Mouse (Mus musculus) cerebellum, adult 11-12 months (tissue): ENCODE measurements around the gene Yes1.
A peak's percentile ranks its signal among the peaks of the same experiment; 100 is the strongest.
"Not testable (repeated sequence)": the region's sequence is repeated elsewhere in the genome, so short reads cannot be mapped to it uniquely, and the experiment has no call there.

ENCODE experiments used
- DNase-seq: peaks from one replicate; pipeline ENCODE4 v3.0.0; 2022

The Yes1 gene

DNA sequence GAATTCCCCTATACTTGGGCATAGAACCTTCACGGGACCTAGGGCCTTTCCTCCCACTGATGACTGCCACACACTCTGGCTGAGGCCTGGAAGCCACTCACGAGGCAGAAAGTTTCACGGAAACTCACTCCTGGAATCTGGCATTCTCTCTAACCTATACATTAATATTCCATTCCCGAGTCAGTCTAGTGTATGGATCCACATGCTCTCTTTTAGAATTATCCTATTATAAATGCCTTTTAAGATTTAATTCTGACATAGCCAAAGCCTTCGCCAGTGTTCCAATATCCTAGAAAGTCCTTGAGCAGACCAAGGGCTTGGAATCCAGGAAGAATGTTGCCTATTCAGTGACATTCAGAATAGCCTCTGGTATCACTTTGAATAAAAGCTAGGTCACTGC lies 100.5 kb downstream of the Yes1 start:
- DNase-seq = no peak

DNA sequence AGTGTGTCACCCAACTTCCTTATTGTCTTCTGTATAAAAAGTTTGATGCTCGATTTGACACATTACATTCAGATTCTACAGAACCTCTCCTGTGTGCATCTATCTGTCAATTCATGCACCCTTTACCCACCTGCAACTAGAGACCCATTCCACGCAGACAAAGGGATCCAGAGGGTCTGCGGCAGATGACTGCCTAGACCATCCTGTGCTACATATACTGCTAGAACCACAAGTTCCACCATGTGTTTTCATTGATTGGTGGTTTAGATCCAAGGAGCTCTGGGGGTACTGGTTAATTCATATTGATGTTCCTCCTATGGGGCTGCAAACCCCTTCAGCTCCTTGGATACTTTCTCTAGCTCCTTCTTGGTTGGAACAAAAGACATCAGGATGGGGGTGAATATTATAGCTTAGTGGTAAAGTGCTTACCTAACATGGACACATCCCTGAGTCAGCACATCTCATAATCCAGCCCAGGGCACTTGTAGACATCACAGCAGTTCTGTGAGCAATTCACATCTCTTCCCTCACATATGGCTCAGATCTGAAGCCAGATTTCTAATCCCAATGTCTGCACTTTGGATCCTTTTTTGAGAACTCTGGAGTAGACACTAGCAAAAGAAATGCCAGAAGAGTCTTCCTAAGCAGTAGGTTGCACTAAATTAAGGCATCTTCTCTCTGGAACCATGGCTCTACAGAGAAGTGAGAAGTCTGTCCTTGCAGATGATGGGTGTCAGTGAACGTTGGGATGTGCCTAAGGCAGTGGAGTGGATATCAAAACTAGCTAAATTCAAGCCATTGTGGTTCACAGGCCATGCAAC lies 101.5 kb downstream of the Yes1 start:
- no peak for DNase-seq

DNA sequence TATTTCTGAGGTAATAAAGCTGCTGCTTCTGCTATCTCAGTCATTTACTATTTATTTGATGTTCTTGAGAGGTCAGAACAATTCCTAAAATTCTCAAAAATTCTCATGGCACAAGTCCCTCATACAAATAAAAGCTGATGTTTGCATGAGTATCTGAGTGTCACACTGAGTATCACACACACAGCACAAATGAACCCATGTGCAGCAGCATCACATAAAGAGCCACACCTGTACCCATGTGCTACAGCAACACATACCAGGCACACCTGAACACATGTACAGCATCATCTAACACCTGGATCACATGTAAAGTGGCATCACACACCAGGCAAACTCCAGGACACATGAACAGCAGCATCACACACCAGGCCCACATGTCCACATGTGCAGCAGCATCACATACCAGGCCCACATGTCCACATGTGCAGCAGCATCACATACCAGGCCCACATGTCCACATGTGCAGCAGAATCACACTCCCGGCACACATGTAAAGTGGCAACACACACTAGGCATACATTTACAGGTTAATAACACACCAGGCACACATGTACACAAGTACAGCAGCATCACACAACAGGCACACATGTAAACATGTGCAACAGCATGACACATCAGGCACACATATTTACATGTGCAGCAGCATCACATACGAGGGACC lies 102.2 kb downstream of the Yes1 start:
- DNase-seq = peak; percentile 46

DNA sequence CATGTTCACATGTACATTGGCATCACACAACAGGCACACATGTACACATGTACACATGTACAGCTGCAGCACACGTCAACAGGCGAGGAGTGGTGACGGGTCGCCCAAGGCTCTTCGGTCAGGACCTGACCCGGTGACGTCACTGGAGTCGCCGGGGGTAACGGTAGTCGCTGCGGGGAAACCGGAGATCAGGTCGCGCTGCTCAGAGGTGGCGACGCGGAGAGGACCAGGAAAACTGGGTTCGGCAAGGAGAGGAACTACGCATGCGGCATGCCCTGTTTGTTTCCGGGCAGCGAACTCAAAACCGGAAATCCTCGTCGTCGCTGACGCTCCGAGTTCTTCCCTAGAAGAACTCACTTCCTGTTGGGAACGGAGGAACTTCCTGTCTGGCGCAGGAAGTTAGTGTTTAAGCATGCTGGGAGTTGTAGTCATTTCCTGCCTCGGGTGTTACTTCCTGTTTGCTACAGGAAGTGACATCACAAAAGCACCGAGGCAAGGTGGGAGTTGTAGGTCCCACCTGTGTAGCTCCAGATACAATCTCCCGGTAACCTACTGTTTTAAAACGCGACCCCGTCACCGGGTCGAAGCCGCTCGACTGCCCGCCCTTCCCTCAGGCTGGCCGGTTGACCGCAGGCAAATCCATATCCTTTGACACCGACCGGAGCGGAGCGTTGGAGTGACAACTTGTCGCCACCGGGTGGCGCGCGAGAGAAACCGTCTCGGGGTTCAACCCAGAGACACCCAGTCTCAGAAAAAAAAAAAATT lies 102.9 kb downstream of the Yes1 start:
- DNase-seq = peak; percentile 96

DNA sequence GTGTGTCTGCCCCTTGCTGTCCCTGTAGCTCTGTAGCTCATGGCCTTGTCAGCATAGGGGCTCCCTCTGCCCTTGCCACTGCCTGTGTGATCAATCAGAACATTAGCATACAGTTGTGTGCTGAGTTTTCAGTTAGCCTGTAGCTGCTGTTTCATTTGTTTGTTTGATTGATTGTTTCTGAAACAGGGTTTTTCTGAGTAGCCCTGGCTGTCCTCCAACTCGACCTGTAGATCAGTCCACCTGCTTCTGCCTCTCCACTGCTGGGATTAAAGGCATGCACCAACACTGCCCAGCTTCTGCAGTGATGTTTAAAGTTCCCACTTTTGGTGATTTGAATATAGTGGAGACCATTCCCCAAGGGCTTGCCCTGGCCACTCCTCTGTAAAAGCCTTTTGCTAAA lies 106.8 kb downstream of the Yes1 start:
- DNase-seq = no peak

DNA sequence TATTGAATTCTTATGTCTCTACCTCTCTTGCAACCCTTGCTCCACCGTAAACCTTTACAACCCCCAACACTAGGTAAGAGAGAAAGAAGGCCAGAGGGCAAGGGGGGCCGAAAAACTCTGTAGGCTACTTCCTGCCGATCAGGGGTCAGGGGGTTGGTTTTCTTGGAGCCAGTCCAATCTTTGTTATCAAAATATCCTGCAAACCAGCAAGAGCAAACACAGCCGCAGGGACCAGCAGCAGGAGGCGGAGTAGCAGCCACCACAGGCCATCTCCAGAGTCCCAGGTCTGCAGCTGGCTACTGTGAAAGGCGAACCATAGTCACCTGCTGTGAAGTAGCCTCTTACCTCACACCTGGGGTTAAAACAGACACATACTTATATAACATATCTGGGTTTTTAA lies 107.9 kb downstream of the Yes1 start:
- no peak for DNase-seq

DNA sequence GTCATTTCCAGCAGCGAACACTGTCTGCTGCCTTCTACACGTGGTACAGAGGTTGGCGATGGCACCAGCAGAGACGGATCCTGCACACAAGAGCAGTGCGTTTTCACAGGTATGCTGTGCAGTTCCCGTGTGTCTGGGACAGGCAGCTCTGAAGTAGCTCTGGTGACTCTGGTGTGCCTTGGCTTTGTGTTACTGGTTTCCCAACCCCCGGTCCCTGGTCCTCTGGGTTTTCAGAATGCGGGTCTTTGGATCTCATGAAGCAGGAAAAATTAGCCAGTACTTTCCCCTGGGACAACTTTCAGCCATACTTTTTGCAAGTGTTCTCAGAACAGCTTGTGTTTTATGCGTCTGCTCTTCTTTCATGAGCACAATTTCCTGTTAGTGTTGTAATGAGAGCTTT lies 109.4 kb downstream of the Yes1 start:
- no peak for DNase-seq

DNA sequence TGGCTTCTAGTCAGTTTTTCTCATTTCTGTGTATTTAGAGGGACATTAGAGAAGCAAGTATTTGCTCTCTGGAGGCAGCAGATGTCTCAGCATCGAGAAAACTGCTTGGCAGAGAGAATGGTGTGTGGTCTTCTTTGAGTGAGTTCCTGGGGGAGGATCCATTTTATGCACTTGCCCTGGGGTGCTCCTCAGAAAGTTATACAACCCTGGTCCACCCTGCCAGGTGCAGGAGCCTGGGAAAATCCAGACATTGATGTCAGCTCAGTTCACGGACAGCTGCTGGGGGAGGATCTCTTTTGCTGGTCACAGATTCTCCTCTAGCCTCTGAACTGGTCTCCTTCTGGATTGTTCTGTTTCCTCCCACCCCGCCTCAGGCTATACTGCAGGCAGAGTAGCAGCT lies 110.3 kb downstream of the Yes1 start:
- DNase-seq = no peak

DNA sequence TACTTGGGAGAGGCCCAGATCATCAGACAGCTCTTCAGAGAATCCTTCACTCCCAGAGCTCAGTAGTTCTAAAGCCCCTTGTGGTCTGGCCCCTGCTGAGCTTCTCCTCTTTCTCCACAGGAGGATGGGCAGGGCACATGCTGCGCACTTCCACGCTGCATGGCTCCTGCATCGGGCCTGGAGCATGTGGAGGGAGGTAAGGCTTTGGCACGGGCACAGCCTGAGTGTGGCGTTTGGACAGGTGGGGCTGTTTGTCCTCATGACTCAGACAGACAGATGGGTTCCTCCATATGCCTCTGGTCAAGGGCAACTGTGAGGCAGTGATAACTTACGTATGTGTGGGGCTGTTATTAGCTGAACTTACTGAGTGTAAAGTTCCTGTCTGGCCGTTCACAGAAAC lies 111.3 kb downstream of the Yes1 start:
- no peak for DNase-seq

DNA sequence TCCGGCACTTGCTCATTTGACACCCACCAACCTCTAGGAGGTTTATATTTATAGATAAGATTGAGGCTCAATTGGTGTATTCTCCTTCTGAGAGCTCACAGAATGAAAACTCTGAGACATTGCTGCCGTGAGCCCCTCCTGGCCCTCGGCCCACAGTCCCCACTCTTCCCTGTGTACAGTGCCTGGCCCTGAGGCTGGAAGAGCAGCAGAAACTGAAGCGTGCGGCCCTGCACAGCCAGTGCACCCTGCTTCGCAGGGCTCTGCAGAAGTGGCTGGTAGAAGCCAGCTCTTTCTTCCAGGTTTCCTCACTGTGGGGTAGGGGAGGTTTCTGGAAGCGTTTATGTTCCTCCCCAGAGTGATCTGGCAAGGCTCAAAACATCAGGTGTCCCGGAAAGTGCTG lies 111.7 kb downstream of the Yes1 start:
- DNase-seq = not testable (repeated sequence)

DNA sequence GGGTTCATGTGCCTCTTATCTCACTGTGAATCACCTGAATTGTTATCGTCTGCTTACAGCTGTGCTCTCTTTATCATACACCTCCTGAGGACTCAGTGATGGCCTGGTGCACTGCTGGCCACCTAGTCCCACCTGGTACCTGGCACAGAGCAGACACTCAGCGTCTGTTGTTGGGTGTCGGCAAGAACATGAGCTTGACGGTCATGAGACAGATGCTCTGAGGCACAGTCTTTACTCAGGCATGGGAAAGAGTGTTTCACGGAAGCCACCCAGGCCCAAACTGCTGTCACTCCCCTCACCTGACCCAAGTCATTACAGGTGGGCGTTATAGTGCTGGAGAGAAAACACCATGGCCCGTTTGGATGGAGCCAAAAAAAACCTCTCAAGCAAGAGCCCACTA lies 113.0 kb downstream of the Yes1 start:
- no peak for DNase-seq

DNA sequence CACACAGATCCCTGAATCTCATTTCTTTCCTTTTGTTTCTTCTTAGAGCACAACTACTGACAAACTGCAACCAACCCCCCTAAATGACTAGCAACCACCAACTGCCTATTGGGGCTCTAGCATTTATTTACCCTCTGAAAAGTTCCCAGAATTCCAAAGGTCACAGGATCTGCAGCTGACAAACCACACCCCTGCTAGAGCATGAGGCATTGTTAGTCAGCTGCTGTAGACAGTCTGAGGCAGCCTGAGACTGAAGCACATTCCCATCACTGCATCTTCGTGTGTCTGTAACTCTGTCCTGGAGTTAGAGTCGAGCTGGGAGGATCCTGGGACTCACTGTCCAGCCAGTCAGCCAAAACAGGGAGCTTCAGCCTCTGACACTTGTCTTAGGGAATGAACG lies 114.4 kb downstream of the Yes1 start:
- not testable (repeated sequence) for DNase-seq

DNA sequence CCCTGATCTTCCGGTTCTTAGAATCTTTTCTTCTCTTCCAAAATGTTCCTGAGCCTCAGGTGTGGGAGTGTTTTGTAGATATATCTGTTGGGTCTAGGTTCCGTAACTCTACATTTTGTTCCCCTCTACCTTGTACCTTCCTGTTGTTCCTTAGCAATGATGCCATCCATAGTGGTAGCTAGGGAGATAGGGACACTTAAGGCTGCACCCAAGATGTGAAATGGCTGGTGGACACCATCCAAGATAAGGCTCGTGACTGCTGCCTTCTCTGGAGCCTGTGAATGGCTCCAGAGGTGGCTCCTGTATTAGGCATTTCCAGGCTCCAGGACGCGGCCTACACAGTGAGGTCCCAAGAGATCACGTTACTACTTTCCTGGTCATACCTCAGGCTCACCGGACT lies 117.3 kb downstream of the Yes1 start:
- DNase-seq = no peak

DNA sequence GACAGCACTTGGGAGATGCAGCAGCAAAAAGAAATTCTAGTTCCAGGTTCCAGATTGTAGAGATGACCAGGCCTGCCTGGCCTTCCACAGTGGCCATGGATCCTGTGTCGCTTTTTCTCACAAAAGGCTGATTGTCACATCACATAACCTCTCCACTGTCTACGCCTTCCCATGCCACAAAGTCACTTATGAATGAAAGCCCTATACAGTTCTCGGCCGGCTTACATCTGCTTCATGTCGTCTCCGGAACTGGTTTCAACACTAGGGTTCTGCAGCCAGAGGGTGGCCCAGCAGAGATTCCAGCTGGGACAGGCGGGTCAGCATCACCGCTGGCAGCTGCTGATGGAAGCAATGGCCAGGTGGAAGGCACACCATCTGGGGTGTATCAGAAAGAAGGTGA lies 117.9 kb downstream of the Yes1 start:
- DNase-seq = no peak

DNA sequence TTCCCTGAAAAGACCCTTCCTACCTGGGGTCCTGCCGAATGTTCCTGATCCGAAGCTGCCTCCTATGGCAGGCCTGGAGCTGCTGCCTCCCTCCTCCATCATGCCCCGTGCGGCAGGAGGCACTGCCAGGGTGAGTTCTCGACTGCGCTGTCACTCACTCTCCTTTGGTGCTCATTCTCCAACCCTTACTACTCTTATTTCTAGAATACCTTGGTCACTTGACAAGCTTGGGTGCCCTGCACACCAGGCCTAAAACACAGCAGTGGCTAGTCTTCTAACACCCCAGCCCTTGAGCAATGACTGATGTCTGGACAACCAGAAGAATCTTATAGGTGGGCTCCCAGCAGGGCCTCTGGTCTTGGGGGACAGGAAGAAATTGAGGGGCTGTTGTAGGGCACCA lies 122.9 kb downstream of the Yes1 start:
- DNase-seq = not testable (repeated sequence)

DNA sequence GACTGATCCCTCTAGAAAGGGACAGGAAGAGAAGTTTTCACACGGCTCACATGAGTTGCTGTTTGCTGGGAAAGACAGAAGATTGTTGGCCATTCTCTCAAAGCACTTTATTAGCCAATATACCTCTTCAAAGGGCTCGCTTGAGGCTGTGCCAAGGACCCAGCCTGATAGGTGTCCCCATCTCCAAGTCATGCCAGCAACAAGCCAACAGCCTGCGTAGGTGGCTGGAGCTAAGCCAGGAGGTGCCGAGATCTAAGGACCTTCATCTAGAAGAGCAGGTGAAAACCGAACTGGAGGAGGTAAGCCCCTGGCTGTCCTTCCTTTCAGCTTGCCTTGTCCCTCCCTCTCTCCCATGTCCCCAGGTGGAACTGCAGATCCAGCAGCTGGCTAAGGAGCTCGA lies 124.8 kb downstream of the Yes1 start:
- DNase-seq = peak; percentile 52
